Mouse (Mus musculus) stomach, embryonic 16.5 days (tissue): Measurements from ENCODE around the gene Vmn1r66. TPM values are rescaled to one million over a fixed set of nuclear protein-coding genes. Genes with fewer than 3 reads are reported as not detected.
"Not testable (repeated sequence)": the region's sequence is repeated elsewhere in the genome, so short reads cannot be mapped to it uniquely, and the experiment has no call there.

Experiments
- ATAC-seq: fragments of 200-750 bp; cut with Nextera tagmentation; 2 replicates; pipeline ENCODE4 v1.8.0; 2017; ENCODE audit warnings: moderate number of reproducible peaks, moderate TSS enrichment; ENCODE audit not compliant: insufficient read depth, low FRiP score
- H3K27ac ChIP-seq: fragments of 300-500 bp; sonication (generic); 2 replicates; pipeline ENCODE4 v1.5.1; 2014; ENCODE audit warnings: low read length
- H3K27me3 ChIP-seq: fragments of 300-500 bp; sonication (generic); 2 replicates; pipeline ENCODE4 v1.6.1; 2014; ENCODE audit warnings: low read length, control low read depth, mixed read lengths; ENCODE audit not compliant: control insufficient read depth, insufficient read depth
- H3K36me3 ChIP-seq: fragments of 300-500 bp; sonication (generic); 2 replicates; pipeline ENCODE4 v1.6.1; 2014; ENCODE audit warnings: low read length; ENCODE audit not compliant: control insufficient read depth, insufficient read depth
- H3K4me1 ChIP-seq: fragments of 300-500 bp; sonication (generic); 2 replicates; pipeline ENCODE4 v1.6.1; 2014; ENCODE audit warnings: low read length, control low read depth, mixed read lengths; ENCODE audit not compliant: control insufficient read depth, insufficient read depth
- H3K4me2 ChIP-seq: fragments of 300-500 bp; sonication (generic); 2 replicates; pipeline ENCODE4 v1.6.1; 2014; ENCODE audit warnings: low read depth, low read length, mixed read lengths
- H3K4me3 ChIP-seq: fragments of 300-500 bp; sonication (generic); replicated peaks from 2 replicates; pipeline ENCODE4 v1.5.1; 2014; ENCODE audit warnings: mild to moderate bottlenecking, low read length
- H3K9ac ChIP-seq: fragments of 300-500 bp; sonication (generic); 2 replicates; pipeline ENCODE4 v1.6.1; 2014; ENCODE audit warnings: low read length
- H3K9me3 ChIP-seq: fragments of 300-500 bp; sonication (generic); replicated peaks from 2 replicates; pipeline ENCODE4 v1.6.1; 2016; ENCODE audit warnings: low read length, control low read depth; ENCODE audit not compliant: control insufficient read depth
- WGBS: fragments of 180-500 bp; shearing (Covaris S2); extraction: QIAGEN DNeasy Blood & Tissue Kit; methylation state at CpG from one replicate; pipeline ENCODE4 v1.1.7; 2014; 5-methylcytosine and 5-hydroxymethylcytosine counted together
- polyA plus RNA-seq: library from polyadenylated mRNA; unstranded; fragments of >200 nt; fragmentation: Nextera tagmentation; extraction: Ambion mirVana; gene quantifications from 2 replicates; pipeline ENCODE4 v1.2.1, GENCODE M21; 2015

Vmn1r66 gene
- polyA plus RNA-seq: not detected in 2 replicates

DNA sequence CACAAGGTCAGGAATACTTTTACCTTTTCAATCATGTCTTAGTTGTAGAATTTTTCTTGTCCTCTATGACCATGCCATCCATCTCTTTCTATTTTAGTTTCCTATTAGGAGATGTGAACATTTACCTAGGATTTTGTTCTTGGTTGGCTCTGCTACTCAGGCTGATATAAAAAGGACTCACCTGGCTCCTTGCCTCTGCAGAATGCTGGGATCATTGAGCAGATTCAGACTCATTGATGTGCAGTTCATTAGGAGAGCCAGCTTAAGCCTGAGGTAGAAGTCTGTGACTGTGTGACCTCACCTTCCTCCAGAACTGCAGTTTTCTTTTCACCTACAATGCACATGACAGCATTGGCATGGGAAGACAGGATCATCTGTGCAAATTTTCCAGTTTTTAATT lies at the start of gene Vmn1r66:
TSS of gene Vmn1r66 (minus strand) at position 101 of the 400 bp plus-strand sequence.
- H3K4me3 ChIP-seq: no peak within 1 kb of the TSS
- no peak within 1 kb of the TSS for H3K9ac ChIP-seq
- H3K4me2 ChIP-seq: no peak within 1 kb of the TSS
- no peaks in the 10 kb centered on the region for H3K27me3 ChIP-seq
- no peak within 1 kb of the TSS for H3K27ac ChIP-seq
- no peaks in the 10 kb centered on the region for H3K36me3 ChIP-seq
- ATAC-seq: no peak
- 0 out of 2 replicates have a peak, but pooled peaks cover 2% of the 10 kb centered on the region for H3K9me3 ChIP-seq
- no peaks in the 10 kb centered on the region for H3K4me1 ChIP-seq

DNA sequence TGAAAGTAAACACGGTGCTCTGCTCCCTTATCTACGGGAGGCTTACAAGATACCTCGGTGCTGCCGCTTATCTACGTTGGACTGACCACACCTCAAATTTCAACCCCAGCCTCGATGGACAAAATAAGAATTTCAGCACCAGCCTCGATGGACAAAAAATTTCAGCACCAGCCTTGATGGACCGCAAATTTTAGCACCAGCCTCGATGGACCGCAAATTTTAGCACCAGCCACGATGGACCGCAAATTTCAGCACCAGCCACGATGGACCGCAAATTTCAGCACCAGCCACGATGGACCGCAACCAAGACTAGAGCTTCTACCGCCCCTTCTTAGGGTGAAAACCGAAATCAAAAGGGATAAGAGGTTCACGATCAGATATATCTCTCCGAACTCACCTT lies 47.7 kb upstream of the Vmn1r66 start:
- not testable (repeated sequence) for H3K27ac ChIP-seq, H3K9me3 ChIP-seq, H3K9ac ChIP-seq, H3K4me2 ChIP-seq, ATAC-seq, H3K4me3 ChIP-seq, H3K27me3 ChIP-seq, H3K4me1 ChIP-seq, H3K36me3 ChIP-seq
- 71% methylated on average over 16 of the region's 20 CpGs for WGBS

DNA sequence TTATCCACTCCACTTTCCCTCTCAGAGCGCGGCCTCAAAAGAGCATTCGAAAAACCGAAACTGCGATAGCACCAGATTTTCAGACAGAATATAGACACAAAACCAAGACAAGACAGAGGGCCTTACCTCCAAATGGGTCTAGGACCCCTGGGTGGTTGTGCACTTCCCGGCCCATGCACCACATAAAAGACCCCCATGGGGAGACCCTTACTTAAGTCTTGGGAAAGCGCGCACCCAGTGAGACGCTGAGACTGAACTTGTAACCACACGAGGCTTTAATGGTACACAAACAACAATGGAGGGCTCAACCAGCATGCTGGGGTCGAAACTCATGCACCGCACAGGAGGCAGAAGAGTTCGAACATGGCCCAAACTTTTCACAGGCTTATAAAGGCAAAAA lies 25.7 kb downstream of the Vmn1r66 start:
- 89% methylated on average over 13 of the region's 13 CpGs for WGBS
- ATAC-seq: no peak
- H3K36me3 ChIP-seq: no peaks in the 10 kb centered on the region

DNA sequence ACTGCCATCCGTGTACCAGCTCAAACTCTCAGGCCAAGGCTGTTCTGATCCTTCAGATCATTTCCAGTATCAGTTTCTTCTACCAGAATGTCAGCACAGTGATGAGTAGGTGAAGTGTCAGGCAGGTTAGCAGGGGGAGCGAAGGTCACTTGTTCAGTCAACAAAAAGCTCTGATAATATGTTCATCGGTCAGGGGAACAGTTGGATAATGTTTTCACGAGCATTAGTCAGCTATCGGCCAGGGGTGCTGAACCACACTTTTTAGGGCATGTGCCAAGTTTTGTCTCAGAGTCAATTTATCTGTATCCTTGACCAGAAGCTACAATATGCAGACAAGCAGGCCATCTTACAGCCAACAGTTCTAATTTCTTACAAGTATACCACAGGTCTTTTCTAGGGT lies 28.7 kb downstream of the Vmn1r66 start:
- Histone ChIP-seq H3K4me1 (no peaks in the 10 kb centered on the region), H3K27ac (no peak overlapping the region), H3K9me3 (peaks cover 15% of the 10 kb centered on the region), H3K9ac (no peak overlapping the region), H3K27me3 (no peaks in the 10 kb centered on the region), H3K4me2 (no peak overlapping the region), H3K36me3 (no peaks in the 10 kb centered on the region), H3K4me3 (no peak overlapping the region)
- no peak for ATAC-seq
- 80% methylated on average over 5 of the region's 5 CpGs for WGBS

More for the DNA sequence above, 25.7 kb downstream of the Vmn1r66 start:
- Histone ChIP-seq H3K9ac (no peak overlapping the region), H3K4me1 (no peaks in the 10 kb centered on the region), H3K27me3 (no peaks in the 10 kb centered on the region), H3K4me2 (no peak overlapping the region), H3K27ac (no peak overlapping the region), H3K9me3 (peaks cover 18% of the 10 kb centered on the region), H3K4me3 (no peak overlapping the region)

Other genes with a start within 250 kb of the Vmn1r66 start
- gene Vmn2r50, start 224.7 kb downstream of the Vmn1r66 start, polyA plus RNA-seq: not detected in 2 replicates
- gene Vmn2r51, start 172.3 kb downstream of the Vmn1r66 start, polyA plus RNA-seq: not detected in 2 replicates
- not detected in 2 replicates for gene Vmn2r52, start 101.4 kb downstream of the Vmn1r66 start, polyA plus RNA-seq
- not detected in 2 replicates for gene Vmn1r67, start 165.3 kb upstream of the Vmn1r66 start, polyA plus RNA-seq
- gene Zik1, start 217.4 kb upstream of the Vmn1r66 start, polyA plus RNA-seq: 7.7 and 7.9 TPM in 2 replicates